Comparison of ENCODE assay signal across 22 mouse cellular contexts in the genomic region with DNA sequence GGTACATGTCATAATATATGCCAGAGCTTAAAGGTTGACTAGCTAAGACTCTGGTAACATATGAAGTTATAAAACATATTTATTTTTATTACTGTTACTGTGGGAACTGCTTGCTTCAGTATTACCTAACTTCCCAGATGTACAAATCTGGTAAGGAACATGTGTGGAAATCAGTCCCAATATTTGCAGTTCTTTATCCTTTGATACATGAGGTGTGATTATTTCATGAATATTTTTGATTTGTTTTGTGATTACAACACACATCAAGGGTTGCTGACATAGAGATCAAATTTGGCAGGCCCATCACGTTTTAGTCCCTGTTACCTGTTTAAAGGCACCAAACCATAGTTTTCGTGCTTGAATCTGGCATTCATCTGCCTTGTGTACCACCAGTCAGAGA. TPM values are rescaled to one million over a fixed set of nuclear protein-coding genes. Genes with fewer than 3 reads are reported as not detected.
"Had no signal": no experiment of that assay in that cellular context is flagged by ENCODE, and none has a peak within 500 bp of the region (broad histone marks: within the 10 kb centered on the region; RNA-seq: fewer than 3 reads in every experiment).

No protein-coding gene starts in this region.

- DNase-seq: retina, postnatal 1 day; right cerebral cortex, adult 18-20 months; right cerebral cortex, postnatal 14 days; right cerebral cortex, postnatal 25 days; right cerebral cortex, postnatal 4 days; spleen, adult 18-20 months; thymus, adult 18-20 months; thymus, adult 2 months; thymus, postnatal 14 days; thymus, postnatal 25 days; thymus, postnatal 36 days; thymus, postnatal 4 days had no signal

- H3K27ac ChIP-seq: neural tube, embryonic 13.5 days; neural tube, embryonic 15.5 days; stomach, embryonic 15.5 days; stomach, postnatal 0 days had no signal

- H3K36me3 ChIP-seq: neural tube, embryonic 13.5 days; neural tube, embryonic 15.5 days; stomach, embryonic 15.5 days had no signal

- H3K4me3 ChIP-seq: neural tube, embryonic 13.5 days; neural tube, embryonic 15.5 days; stomach, embryonic 15.5 days had no signal

- H3K9ac ChIP-seq: neural tube, embryonic 13.5 days; neural tube, embryonic 15.5 days; stomach, embryonic 15.5 days had no signal

- H3K4me2 ChIP-seq: neural tube, embryonic 13.5 days; neural tube, embryonic 15.5 days; stomach, embryonic 15.5 days had no signal

- H3K4me1 ChIP-seq: neural tube, embryonic 13.5 days; neural tube, embryonic 15.5 days; stomach, embryonic 15.5 days had no signal

- H3K9me3 ChIP-seq: neural tube, embryonic 13.5 days; neural tube, embryonic 15.5 days; stomach, embryonic 15.5 days had no signal

- H3K27me3 ChIP-seq: neural tube, embryonic 13.5 days; neural tube, embryonic 15.5 days; stomach, embryonic 15.5 days had no signal

RNA-seq across cellular contexts. Expression of a gene that starts 20.8 kb away (rescaled TPM):
- total RNA-seq: neutrophil, adult 5-6 weeks had no signal
- polyA plus RNA-seq: neural tube, embryonic 13.5 days; neural tube, embryonic 14.5 days; neural tube, embryonic 15.5 days; small intestine, adult 2 months had no signal

RNA-seq across cellular contexts. Expression of a gene that starts 26.2 kb away (rescaled TPM):
- total RNA-seq: neutrophil, adult 5-6 weeks had no signal
- polyA plus RNA-seq: neural tube, embryonic 13.5 days; neural tube, embryonic 14.5 days; small intestine, adult 2 months; spleen, adult 2 months; stomach, embryonic 16.5 days; thymus, postnatal 0 days had no signal
